Mouse (Mus musculus) lung, embryonic 14.5 days (tissue): ENCODE measurements around the gene Sgcd. TPM values are rescaled to one million over a fixed set of nuclear protein-coding genes. Genes with fewer than 3 reads are reported as not detected.

Experiments
- ATAC-seq: fragments of 200-750 bp; cut with Nextera tagmentation; 2 replicates; pipeline ENCODE4 v1.8.0; 2017; ENCODE audit warnings: mild to moderate bottlenecking, moderate TSS enrichment, moderate library complexity; ENCODE audit not compliant: insufficient read depth
- DNase-seq: peaks from one replicate; pipeline ENCODE4 v3.0.0-alpha.2; 2015
- H3K27ac ChIP-seq: fragments of 300-500 bp; sonication (generic); 2 replicates; pipeline ENCODE4 v1.5.1; 2014; ENCODE audit warnings: low read depth, mild to moderate bottlenecking, moderate library complexity
- H3K27me3 ChIP-seq: fragments of 300-500 bp; sonication (generic); 2 replicates; pipeline ENCODE4 v1.6.1; 2014; ENCODE audit warnings: low read length, control low read depth; ENCODE audit not compliant: insufficient read depth
- H3K36me3 ChIP-seq: fragments of 300-500 bp; sonication (generic); 2 replicates; pipeline ENCODE4 v1.6.1; 2014; ENCODE audit warnings: control low read depth; ENCODE audit not compliant: insufficient read depth
- H3K4me1 ChIP-seq: fragments of 300-500 bp; sonication (generic); 2 replicates; pipeline ENCODE4 v1.6.1; 2014; ENCODE audit warnings: antibody characterized with exemption, control low read depth; ENCODE audit not compliant: insufficient read depth
- H3K4me2 ChIP-seq: fragments of 300-500 bp; sonication (generic); 2 replicates; pipeline ENCODE4 v1.6.1; 2014; ENCODE audit warnings: mild to moderate bottlenecking
- H3K4me3 ChIP-seq: fragments of 300-500 bp; sonication (generic); 2 replicates; pipeline ENCODE4 v1.5.1; 2014; ENCODE audit warnings: low read depth, low read length
- H3K9ac ChIP-seq: fragments of 300-500 bp; sonication (generic); 2 replicates; pipeline ENCODE4 v1.6.1; 2014
- H3K9me3 ChIP-seq: fragments of 300-500 bp; sonication (generic); 2 replicates; pipeline ENCODE4 v1.6.1; 2016; ENCODE audit warnings: low read depth, low read length, control low read depth
- CTCF ChIP-seq: IDR thresholded peaks from 2 replicates; pipeline ENCODE4 v1.5.1; 2016; ENCODE audit warnings: antibody characterized with exemption, low read depth
- WGBS: fragments of 180-500 bp; shearing (Covaris S2); extraction: QIAGEN DNeasy Blood & Tissue Kit; methylation state at CpG from one replicate; pipeline ENCODE4 v1.1.7; 2014; 5-methylcytosine and 5-hydroxymethylcytosine counted together
- polyA plus RNA-seq: library from polyadenylated mRNA; unstranded; fragments of >200 nt; fragmentation: Nextera tagmentation; extraction: Ambion mirVana; gene quantifications from 2 replicates; pipeline ENCODE4 v1.2.1, GENCODE M21; 2014

The Sgcd gene
- polyA plus RNA-seq, 1 experiment from 2014 or later = 2.5 TPM

DNA sequence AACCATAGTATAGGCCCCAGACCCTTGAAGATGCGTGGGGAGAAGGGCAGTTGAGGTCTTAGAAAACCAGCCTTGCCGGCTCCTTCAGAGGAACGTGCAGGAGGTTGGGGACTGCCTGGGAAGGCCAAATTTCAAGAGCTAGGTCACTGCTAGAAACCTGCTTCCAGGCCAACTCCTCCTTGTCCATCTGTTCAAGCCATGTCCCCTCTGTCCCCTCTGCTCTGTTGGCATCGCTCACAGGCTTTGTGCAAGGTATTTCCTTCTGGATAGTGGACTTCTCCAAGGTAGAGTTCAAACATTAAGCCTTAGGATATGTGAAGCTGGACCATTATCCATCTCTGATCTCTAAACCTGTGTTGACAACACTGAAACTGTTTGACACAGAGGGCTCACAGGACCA lies 874.4 kb downstream of the Sgcd start:
- no peak overlapping the region for H3K27ac ChIP-seq
- no peaks in the 10 kb centered on the region for H3K9me3 ChIP-seq
- no peak overlapping the region for H3K9ac ChIP-seq
- 92% methylated on average over 4 of the region's 4 CpGs for WGBS
- ATAC-seq (no peak), DNase-seq (no peak)
- H3K4me3 ChIP-seq = no peak overlapping the region
- H3K27me3 ChIP-seq = no peaks in the 10 kb centered on the region
- 0 out of 2 replicates have a peak, but pooled peaks cover 4% of the 10 kb centered on the region for H3K4me1 ChIP-seq
- H3K36me3 ChIP-seq = no peaks in the 10 kb centered on the region
- H3K4me2 ChIP-seq = no peak overlapping the region
- TF ChIP-seq CTCF = no peak

GRCm38 (mm10) chr11:47113081-47113480 lies 875.7 kb downstream of the Sgcd start:
- no peaks in the 10 kb centered on the region for H3K9me3 ChIP-seq
- 0 out of 2 replicates have a peak, but pooled peaks cover 4% of the 10 kb centered on the region for H3K4me1 ChIP-seq
- H3K4me2 ChIP-seq = no peak overlapping the region
- H3K27ac ChIP-seq = no peak overlapping the region
- ATAC-seq (no peak), DNase-seq (peak; percentile 26)
- H3K4me3 ChIP-seq = no peak overlapping the region
- H3K27me3 ChIP-seq = no peaks in the 10 kb centered on the region
- no peak overlapping the region for H3K9ac ChIP-seq
- WGBS = 49% methylated on average over 5 of the region's 5 CpGs
- no peak for TF ChIP-seq CTCF
- no peaks in the 10 kb centered on the region for H3K36me3 ChIP-seq

GRCm38 (mm10) chr11:47110314-47110713 lies 878.5 kb downstream of the Sgcd start:
- Histone ChIP-seq H3K27ac (no peak overlapping the region), H3K4me1 (0 out of 2 replicates have a peak, but pooled peaks cover 4% of the 10 kb centered on the region), H3K4me2 (no peak overlapping the region), H3K9me3 (no peaks in the 10 kb centered on the region), H3K36me3 (no peaks in the 10 kb centered on the region), H3K4me3 (no peak overlapping the region), H3K27me3 (no peaks in the 10 kb centered on the region), H3K9ac (no peak overlapping the region)
- no peak for TF ChIP-seq CTCF
- ATAC-seq (peak; percentile 82), DNase-seq (peak; percentile 94)

DNA sequence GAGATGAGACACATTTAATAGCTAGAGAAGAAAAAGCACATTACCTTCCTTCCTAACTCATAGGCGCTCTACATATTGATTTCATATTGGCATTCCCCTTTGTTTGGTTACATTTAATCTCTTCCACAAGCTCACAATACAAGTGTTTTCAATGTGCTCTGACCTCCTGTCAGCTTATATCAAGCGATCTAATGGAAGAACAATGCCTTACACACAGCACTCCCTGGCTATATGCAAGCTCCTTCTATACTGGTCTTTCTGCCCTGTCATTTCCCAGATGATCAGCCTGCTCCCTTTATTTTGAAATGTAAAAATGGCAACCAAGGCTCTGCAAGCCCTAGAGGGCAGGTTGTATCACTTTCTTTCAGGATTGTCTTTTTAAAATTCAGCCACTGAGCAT lies 881.1 kb downstream of the Sgcd start:
- no peak for TF ChIP-seq CTCF
- Histone ChIP-seq H3K4me3 (no peak overlapping the region), H3K27ac (no peak overlapping the region), H3K36me3 (no peaks in the 10 kb centered on the region), H3K27me3 (no peaks in the 10 kb centered on the region), H3K9me3 (no peaks in the 10 kb centered on the region), H3K9ac (no peak overlapping the region), H3K4me1 (0 out of 2 replicates have a peak, but pooled peaks cover 4% of the 10 kb centered on the region), H3K4me2 (no peak overlapping the region)
- ATAC-seq = no peak
- WGBS = 75% methylated on average over 2 of the region's 2 CpGs
- DNase-seq = no peak

- no peaks in the 10 kb centered on the region for H3K9me3 ChIP-seq
- H3K9ac ChIP-seq = no peak overlapping the region
- 57% methylated on average over 5 of the region's 5 CpGs for WGBS
- no peak for TF ChIP-seq CTCF
- H3K4me1 ChIP-seq = no peaks in the 10 kb centered on the region
- no peaks in the 10 kb centered on the region for H3K27me3 ChIP-seq
- no peak overlapping the region for H3K4me3 ChIP-seq
- ATAC-seq = no peak
- H3K36me3 ChIP-seq = no peaks in the 10 kb centered on the region
- no peak overlapping the region for H3K4me2 ChIP-seq
- no peak overlapping the region for H3K27ac ChIP-seq
- DNase-seq = no peak
Measured at GRCm38 (mm10) chr11:47093296-47093912, 895.4 kb downstream of the Sgcd start.

GRCm38 (mm10) chr11:47082517-47082916 lies 906.3 kb downstream of the Sgcd start:
- Histone ChIP-seq H3K4me1 (no peaks in the 10 kb centered on the region), H3K4me3 (no peak overlapping the region), H3K27me3 (no peaks in the 10 kb centered on the region), H3K36me3 (no peaks in the 10 kb centered on the region), H3K9me3 (no peaks in the 10 kb centered on the region), H3K4me2 (no peak overlapping the region), H3K27ac (no peak overlapping the region), H3K9ac (no peak overlapping the region)
- TF ChIP-seq CTCF = no peak
- 96% methylated on average over 1 of the region's 1 CpGs for WGBS
- ATAC-seq (no peak), DNase-seq (no peak)

- peak; percentile 16 for DNase-seq
- 39% methylated on average over 1 of the region's 1 CpGs for WGBS
- no peaks in the 10 kb centered on the region for H3K36me3 ChIP-seq
- no peak overlapping the region for H3K4me3 ChIP-seq
- no peak overlapping the region for H3K4me2 ChIP-seq
- H3K9me3 ChIP-seq = no peaks in the 10 kb centered on the region
- no peak overlapping the region for H3K9ac ChIP-seq
- no peaks in the 10 kb centered on the region for H3K27me3 ChIP-seq
- no peaks in the 10 kb centered on the region for H3K4me1 ChIP-seq
- no peak for ATAC-seq
- TF ChIP-seq CTCF = no peak
- H3K27ac ChIP-seq = no peak overlapping the region
Measured at GRCm38 (mm10) chr11:47073538-47073937, 915.2 kb downstream of the Sgcd start.
